Mouse (Mus musculus) lung, postnatal 36 days (tissue): ENCODE results near the gene Kcnf1.

Source experiments
- DNase-seq: peaks from one replicate; pipeline ENCODE4 v3.0.0; 2022; ENCODE audit warnings: mixed read lengths

Kcnf1 gene

GRCm38 (mm10) chr12:17155781-17156180 lies 20.9 kb downstream of the Kcnf1 start:
- no peak for DNase-seq

DNA sequence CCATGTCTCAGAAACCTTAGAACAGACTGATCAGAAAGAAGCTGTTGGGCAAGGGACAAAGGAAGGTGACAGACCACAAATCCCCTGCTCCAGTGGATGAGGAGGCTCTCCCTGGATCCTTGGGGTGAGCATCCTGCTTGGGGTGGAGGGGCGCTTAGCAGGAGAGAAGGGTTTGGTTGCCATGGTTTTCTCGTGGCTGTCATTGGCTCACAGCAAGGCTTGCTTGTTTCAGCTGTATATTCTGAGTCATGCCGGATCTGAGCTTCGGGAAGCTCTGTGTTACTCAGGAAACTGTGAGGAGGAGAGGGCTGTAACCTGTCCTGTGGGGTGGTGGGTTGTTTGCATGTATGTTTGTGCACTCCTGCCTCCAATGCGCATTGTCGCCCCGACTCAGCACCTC lies 23.8 kb downstream of the Kcnf1 start:
- no peak for DNase-seq

DNA sequence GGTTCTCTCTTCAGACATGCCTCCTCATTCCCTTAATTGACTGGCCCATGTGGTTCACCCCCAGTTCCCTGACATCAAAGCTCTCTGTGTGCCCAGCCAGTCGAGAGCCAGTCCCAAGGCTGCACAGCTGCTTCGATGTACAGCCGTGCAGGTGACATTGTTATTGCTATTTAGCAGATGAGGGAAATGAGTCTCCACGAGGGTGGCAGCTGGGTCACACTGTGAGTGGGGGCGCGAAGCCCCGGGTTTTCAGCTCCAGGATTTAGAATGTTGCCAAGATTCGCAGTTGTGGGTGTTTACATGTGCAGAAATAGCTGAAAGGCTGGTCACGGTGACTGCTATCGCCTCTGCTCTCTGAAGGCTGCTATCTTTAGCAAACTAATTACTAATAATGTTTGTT lies 27.8 kb downstream of the Kcnf1 start:
- DNase-seq = no peak

GRCm38 (mm10) chr12:17141791-17142190 lies 34.9 kb downstream of the Kcnf1 start:
- no peak for DNase-seq

GRCm38 (mm10) chr12:17140436-17140835 lies 36.3 kb downstream of the Kcnf1 start:
- DNase-seq = no peak

GRCm38 (mm10) chr12:17134546-17135096 lies 42.1 kb downstream of the Kcnf1 start:
- DNase-seq = no peak

GRCm38 (mm10) chr12:17132243-17132642 lies 44.4 kb downstream of the Kcnf1 start:
- DNase-seq = no peak

DNA sequence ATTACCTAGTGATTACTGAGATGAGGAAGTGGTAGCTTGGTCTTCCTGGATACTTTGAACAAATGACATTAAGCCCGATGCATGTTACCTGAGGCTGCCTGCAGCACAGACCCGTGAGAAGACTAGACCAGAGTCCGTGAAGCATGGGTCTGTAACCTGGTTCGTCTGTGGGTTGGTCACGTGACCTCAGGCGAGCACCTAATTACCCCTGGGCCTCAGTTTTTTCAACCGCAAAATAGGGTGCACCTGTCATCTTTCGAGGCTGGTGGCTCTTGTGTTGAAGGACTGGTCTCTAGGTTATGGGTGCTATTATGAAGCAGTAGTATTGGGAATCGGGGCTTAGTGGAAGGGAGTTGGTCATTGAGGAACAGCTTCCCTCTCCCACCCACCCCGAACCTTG lies 45.1 kb downstream of the Kcnf1 start:
- no peak for DNase-seq

GRCm38 (mm10) chr12:17122881-17123280 lies 53.8 kb downstream of the Kcnf1 start:
- peak; percentile 3 for DNase-seq
